Mouse (Mus musculus) heart, postnatal 0 days (tissue): ENCODE measurements around the gene Irak2.

Source experiments
- CTCF ChIP-seq: IDR thresholded peaks from 2 replicates; pipeline ENCODE4 v1.5.1; 2016; ENCODE audit warnings: antibody characterized with exemption, control low read depth, low read depth
- EP300 ChIP-seq: IDR thresholded peaks from 2 replicates; pipeline ENCODE4 v1.6.1; 2016; ENCODE audit warnings: antibody characterized with exemption, low read depth

DNA sequence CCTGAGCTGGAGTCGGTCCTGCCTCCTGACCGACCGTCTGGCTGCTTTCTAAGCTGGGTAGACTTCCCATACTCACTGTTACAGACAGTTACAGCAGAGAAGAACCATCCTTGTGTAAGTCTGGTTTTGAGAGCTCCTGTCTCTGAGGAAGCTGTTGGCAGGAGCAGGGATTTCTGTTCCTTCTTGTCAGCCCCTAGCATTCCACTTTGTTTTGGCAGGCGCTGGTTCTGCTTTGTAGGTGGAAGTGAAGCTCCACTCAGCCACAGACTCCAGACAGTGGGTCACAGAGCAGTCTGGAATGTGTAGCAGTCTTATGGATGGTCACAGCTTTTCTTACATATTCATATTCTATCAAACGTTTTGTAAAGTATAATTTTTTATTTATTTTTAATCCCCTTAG is 7.9 kb upstream of the Irak2 start:
- TF ChIP-seq CTCF (no peak), EP300 (no peak)
